Mouse (Mus musculus): ENCODE measurements at regions not wholly inside any gene's neighbourhood (a gene's known extent, or its start where the extent isn't known, plus 50 kb on each side); places are given as distances from the start of the nearest gene placed in this dataset.

DNA sequence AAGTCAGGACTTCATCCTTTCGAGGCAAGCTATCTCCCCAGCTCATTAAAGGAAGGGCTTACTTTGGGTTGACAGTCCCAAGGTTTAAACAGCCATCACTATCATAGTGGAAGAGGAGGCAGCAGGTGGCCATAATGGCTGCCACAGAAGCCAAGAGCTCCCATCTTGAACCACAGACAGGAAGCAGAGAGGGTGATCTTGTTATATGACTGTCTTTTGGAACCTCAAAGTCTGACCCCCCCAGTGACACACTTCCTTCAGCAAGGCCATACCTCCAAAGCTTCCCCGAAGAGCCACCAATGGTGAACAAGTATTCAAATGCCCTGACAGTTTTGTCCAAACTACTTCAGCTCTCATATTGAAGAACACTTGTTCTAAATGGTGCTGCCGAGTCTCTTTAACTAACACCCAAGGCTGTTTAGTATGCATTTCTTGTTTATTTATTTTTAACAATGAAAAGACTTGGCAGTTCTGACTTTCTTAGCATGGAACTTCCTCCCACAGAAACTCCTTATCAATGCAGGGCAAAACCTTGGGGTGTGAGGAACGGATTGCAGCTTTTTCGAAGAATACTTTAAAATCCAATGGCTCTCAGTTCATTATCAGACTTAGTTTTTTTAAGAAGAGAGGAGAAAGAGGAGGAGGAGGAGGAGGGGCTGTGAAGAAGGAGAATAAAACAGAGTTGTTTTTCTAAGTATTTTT is 79.8 kb upstream of the Tnik start:
- ATAC-seq (replicated peaks; ENCODE audit: low FRiP score) = no peak
- Histone ChIP-seq H3K4me3 (ENCODE audit: low read depth, low read length) (no peak overlapping the region), H3K9ac (ENCODE audit: low read depth, low read length) (no peak overlapping the region), H3K4me2 (no peak overlapping the region), H3K36me3 (ENCODE audit: control insufficient read depth, insufficient read depth, low read length) (no peaks in the 10 kb centered on the region), H3K27me3 (replicated peaks; ENCODE audit: control insufficient read depth, insufficient read depth, low read length) (no peaks in the 10 kb centered on the region), H3K4me1 (replicated peaks; ENCODE audit: control insufficient read depth, insufficient read depth, low read length) (no peaks in the 10 kb centered on the region), H3K27ac (ENCODE audit: low read depth, low read length) (no peak overlapping the region), H3K9me3 (ENCODE audit: control insufficient read depth, low read length) (no peaks in the 10 kb centered on the region)
- DNase-seq (ENCODE audit: low spot score) = no peak
- 58% methylated on average over 5 of the region's 5 CpGs for WGBS

DNA sequence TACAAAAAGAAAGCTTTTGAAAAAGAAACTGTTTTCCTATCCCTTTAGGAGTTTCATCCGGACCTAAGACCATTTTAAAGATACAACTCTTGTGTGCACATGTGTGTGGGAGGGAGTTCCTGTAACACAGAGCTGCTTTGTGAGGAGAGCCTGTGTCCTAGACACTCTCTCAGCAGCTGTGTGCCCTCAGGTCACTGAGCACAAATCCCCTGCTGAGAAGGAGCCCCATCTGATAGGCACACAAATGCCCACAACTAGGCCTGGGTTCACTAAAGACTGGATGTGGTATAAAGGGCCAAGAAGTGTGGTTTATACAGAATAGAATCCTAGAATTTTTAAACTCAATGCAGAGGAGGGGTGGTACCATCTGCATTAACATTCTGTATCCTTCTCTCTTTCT is 77.5 kb upstream of the Tnik start:
- no peaks in the 10 kb centered on the region for H3K4me1 ChIP-seq (replicated peaks; ENCODE audit: control insufficient read depth, insufficient read depth, low read length)
- no peaks in the 10 kb centered on the region for H3K27me3 ChIP-seq (replicated peaks; ENCODE audit: control insufficient read depth, insufficient read depth, low read length)
- H3K9ac ChIP-seq (ENCODE audit: low read depth, low read length) = no peak overlapping the region
- no peaks in the 10 kb centered on the region for H3K36me3 ChIP-seq (ENCODE audit: control insufficient read depth, insufficient read depth, low read length)
- DNase-seq (ENCODE audit: low spot score) (no peak), ATAC-seq (replicated peaks; ENCODE audit: low FRiP score) (no peak)
- 74% methylated on average over 1 of the region's 1 CpGs for WGBS
- H3K4me3 ChIP-seq (ENCODE audit: low read depth, low read length) = no peak overlapping the region
- no peaks in the 10 kb centered on the region for H3K9me3 ChIP-seq (ENCODE audit: control insufficient read depth, low read length)
- H3K4me2 ChIP-seq = no peak overlapping the region
- no peak overlapping the region for H3K27ac ChIP-seq (ENCODE audit: low read depth, low read length)

DNA sequence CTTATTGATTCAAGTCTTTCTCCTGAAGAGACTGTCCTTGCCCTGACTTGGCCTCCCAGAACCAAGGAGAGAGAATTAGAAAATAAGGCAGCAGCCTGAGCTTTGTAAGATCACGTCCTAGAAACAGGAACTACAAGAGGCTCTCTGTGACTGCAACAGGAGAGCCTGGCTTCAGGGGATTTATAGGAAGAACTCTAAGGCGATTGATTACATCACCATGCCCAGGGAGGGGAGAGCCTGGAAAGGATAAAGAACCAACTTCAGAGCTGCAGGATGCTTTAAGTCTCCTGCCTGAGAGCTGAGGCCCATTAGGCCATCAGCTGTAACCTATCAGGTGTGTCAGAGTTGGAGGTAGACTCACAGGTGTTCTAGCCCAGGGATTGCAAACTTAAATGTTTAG is 77.1 kb upstream of the Tnik start:
- ATAC-seq (replicated peaks; ENCODE audit: low FRiP score) (no peak), DNase-seq (ENCODE audit: low spot score) (no peak)
- Histone ChIP-seq H3K4me2 (no peak overlapping the region), H3K4me3 (ENCODE audit: low read depth, low read length) (no peak overlapping the region), H3K36me3 (ENCODE audit: control insufficient read depth, insufficient read depth, low read length) (no peaks in the 10 kb centered on the region), H3K27me3 (replicated peaks; ENCODE audit: control insufficient read depth, insufficient read depth, low read length) (no peaks in the 10 kb centered on the region), H3K9me3 (ENCODE audit: control insufficient read depth, low read length) (no peaks in the 10 kb centered on the region), H3K27ac (ENCODE audit: low read depth, low read length) (no peak overlapping the region), H3K9ac (ENCODE audit: low read depth, low read length) (no peak overlapping the region), H3K4me1 (replicated peaks; ENCODE audit: control insufficient read depth, insufficient read depth, low read length) (no peaks in the 10 kb centered on the region)
- 28% methylated on average over 2 of the region's 2 CpGs for WGBS

GRCm38 (mm10) chr3:28189371-28189770 is 73.6 kb upstream of the Tnik start:
- H3K9me3 ChIP-seq (ENCODE audit: control insufficient read depth, low read length) = no peaks in the 10 kb centered on the region
- H3K27me3 ChIP-seq (replicated peaks; ENCODE audit: control insufficient read depth, insufficient read depth, low read length) = no peaks in the 10 kb centered on the region
- no peak for DNase-seq (ENCODE audit: low spot score)
- H3K4me3 ChIP-seq (ENCODE audit: low read depth, low read length) = no peak overlapping the region
- H3K36me3 ChIP-seq (ENCODE audit: control insufficient read depth, insufficient read depth, low read length) = no peaks in the 10 kb centered on the region
- ATAC-seq (replicated peaks; ENCODE audit: low FRiP score) = no peak
- H3K9ac ChIP-seq (ENCODE audit: low read depth, low read length) = no peak overlapping the region
- no peaks in the 10 kb centered on the region for H3K4me1 ChIP-seq (replicated peaks; ENCODE audit: control insufficient read depth, insufficient read depth, low read length)
- no peak overlapping the region for H3K4me2 ChIP-seq
- 86% methylated on average over 2 of the region's 2 CpGs for WGBS
- H3K27ac ChIP-seq (ENCODE audit: low read depth, low read length) = no peak overlapping the region

GRCm38 (mm10) chr3:28190243-28190642 is 72.8 kb upstream of the Tnik start:
- ATAC-seq (replicated peaks; ENCODE audit: low FRiP score) (no peak), DNase-seq (ENCODE audit: low spot score) (no peak)
- Histone ChIP-seq H3K27ac (ENCODE audit: low read depth, low read length) (no peak overlapping the region), H3K4me2 (no peak overlapping the region), H3K36me3 (ENCODE audit: control insufficient read depth, insufficient read depth, low read length) (no peaks in the 10 kb centered on the region), H3K4me1 (replicated peaks; ENCODE audit: control insufficient read depth, insufficient read depth, low read length) (no peaks in the 10 kb centered on the region), H3K9ac (ENCODE audit: low read depth, low read length) (no peak overlapping the region), H3K9me3 (ENCODE audit: control insufficient read depth, low read length) (no peaks in the 10 kb centered on the region), H3K4me3 (ENCODE audit: low read depth, low read length) (no peak overlapping the region), H3K27me3 (replicated peaks; ENCODE audit: control insufficient read depth, insufficient read depth, low read length) (no peaks in the 10 kb centered on the region)
- WGBS = 80% methylated on average over 6 of the region's 6 CpGs

DNA sequence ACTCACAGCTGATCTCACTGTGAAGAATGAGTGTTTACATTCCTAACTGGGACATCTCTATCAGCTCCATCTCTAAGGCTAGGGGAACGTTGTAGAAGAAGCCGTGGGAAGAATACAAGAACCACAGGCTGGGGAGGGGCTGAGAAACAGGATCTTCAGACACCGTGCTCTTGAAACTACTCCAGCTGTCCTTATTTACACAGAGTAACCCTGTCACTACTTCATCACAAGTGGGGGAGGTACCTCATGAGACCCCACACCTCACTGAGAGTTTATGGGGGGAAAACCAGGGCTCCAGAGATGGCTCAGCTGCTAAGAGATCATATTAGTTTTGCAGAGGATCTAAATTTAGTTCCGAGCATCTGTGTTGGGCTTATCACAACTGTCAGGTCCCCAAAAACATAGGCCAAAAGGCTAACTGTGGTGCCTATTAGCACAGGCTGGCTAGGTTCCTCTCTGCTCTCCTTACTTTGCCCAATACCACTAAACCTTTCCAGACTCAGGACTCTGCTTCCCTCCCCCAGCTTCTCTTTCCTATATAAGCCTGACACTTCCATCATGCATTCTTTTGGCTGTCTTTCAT is 68.5 kb upstream of the Tnik start:
- Histone ChIP-seq H3K9ac (ENCODE audit: low read depth, low read length) (no peak overlapping the region), H3K27ac (ENCODE audit: low read depth, low read length) (no peak overlapping the region), H3K27me3 (replicated peaks; ENCODE audit: control insufficient read depth, insufficient read depth, low read length) (no peaks in the 10 kb centered on the region), H3K4me3 (ENCODE audit: low read depth, low read length) (no peak overlapping the region), H3K36me3 (ENCODE audit: control insufficient read depth, insufficient read depth, low read length) (no peaks in the 10 kb centered on the region), H3K9me3 (ENCODE audit: control insufficient read depth, low read length) (no peaks in the 10 kb centered on the region), H3K4me2 (no peak overlapping the region), H3K4me1 (replicated peaks; ENCODE audit: control insufficient read depth, insufficient read depth, low read length) (no peaks in the 10 kb centered on the region)
- DNase-seq (ENCODE audit: low spot score) (peak; percentile 26), ATAC-seq (replicated peaks; ENCODE audit: low FRiP score) (no peak)
- WGBS = 25% methylated on average over 4 of the region's 4 CpGs

DNA sequence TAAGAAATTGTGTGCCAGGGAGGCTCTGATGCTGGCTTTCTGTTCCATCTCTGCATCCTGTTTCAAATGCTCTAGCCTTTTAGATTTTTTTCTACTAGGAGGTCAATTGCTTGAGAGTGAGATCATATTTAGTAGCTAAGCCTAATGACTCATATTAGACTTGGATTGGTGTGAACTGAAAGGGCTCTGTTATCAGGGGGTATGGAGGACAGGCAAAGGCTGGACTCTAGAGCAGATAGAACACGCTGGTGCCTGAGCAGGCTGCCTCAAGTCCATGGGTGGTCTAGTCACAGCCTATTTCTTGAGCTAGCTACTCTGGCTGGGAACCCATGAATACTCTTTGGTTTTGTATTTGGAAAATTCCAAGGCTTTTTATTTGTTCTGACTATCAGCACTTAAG is 66.2 kb upstream of the Tnik start:
- Histone ChIP-seq H3K9ac (ENCODE audit: low read depth, low read length) (no peak overlapping the region), H3K4me3 (ENCODE audit: low read depth, low read length) (no peak overlapping the region), H3K36me3 (ENCODE audit: control insufficient read depth, insufficient read depth, low read length) (no peaks in the 10 kb centered on the region), H3K27ac (ENCODE audit: low read depth, low read length) (no peak overlapping the region), H3K27me3 (replicated peaks; ENCODE audit: control insufficient read depth, insufficient read depth, low read length) (no peaks in the 10 kb centered on the region), H3K4me2 (no peak overlapping the region), H3K9me3 (ENCODE audit: control insufficient read depth, low read length) (no peaks in the 10 kb centered on the region), H3K4me1 (replicated peaks; ENCODE audit: control insufficient read depth, insufficient read depth, low read length) (no peaks in the 10 kb centered on the region)
- WGBS = 50% methylated on average over 1 of the region's 1 CpGs
- ATAC-seq (replicated peaks; ENCODE audit: low FRiP score) (no peak), DNase-seq (ENCODE audit: low spot score) (peak; percentile 11)

DNA sequence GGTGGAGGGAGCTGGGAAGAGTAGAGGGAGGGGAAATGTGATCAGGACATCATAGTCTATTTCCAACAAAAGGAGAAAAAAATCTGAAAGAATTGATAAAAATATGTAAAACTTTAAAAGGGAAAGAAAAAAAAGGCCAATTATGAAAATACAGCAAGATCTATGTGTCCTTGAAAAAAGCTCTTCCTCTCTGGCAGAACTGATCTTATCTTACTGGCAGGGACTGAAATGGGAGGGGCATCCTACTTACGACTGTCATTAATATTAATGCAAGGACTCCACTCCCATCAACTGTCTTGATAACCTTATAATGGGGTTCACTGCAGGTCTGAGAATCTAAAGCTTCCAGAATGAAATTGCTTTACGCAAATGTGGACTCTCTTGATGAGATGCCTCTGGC is 53.7 kb upstream of the Tnik start:
- no peak overlapping the region for H3K27ac ChIP-seq (ENCODE audit: low read depth, low read length)
- no peaks in the 10 kb centered on the region for H3K4me1 ChIP-seq (replicated peaks; ENCODE audit: control insufficient read depth, insufficient read depth, low read length)
- 62% methylated on average over 2 of the region's 2 CpGs for WGBS
- H3K36me3 ChIP-seq (ENCODE audit: control insufficient read depth, insufficient read depth, low read length) = no peaks in the 10 kb centered on the region
- H3K9ac ChIP-seq (ENCODE audit: low read depth, low read length) = no peak overlapping the region
- H3K27me3 ChIP-seq (replicated peaks; ENCODE audit: control insufficient read depth, insufficient read depth, low read length) = no peaks in the 10 kb centered on the region
- no peak overlapping the region for H3K4me2 ChIP-seq
- H3K4me3 ChIP-seq (ENCODE audit: low read depth, low read length) = no peak overlapping the region
- no peak for DNase-seq (ENCODE audit: low spot score)
- no peaks in the 10 kb centered on the region for H3K9me3 ChIP-seq (ENCODE audit: control insufficient read depth, low read length)
- no peak for ATAC-seq (replicated peaks; ENCODE audit: low FRiP score)
